8 mouse cellular contexts compared by ENCODE assay signal in the genomic region with DNA sequence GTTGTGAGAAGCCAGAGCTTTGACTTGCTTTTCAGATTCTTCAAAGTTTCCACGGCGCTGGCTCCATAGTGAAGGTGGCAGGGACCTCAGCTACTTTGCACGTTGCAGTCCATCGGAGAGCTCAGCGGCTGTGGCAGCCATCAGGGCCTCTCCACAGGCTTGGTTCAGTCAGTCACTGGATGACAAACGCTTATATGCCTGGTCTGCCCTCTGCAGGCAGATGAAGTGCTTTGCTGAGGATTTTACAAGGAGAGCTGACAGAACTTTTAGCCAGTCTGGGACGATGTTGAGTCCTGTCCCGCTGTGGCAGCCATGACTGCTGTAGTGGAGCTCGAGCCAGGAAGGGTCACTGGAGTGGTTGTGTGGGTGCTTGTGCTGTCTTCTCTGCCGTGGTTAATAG.
DNase-seq lines count a peak whose midpoint lies in the region; ATAC-seq lines count a peak whose summit lies in the region.

No protein-coding gene starts in this region.

- H3K4me3 ChIP-seq in limb, embryonic 11.5 days (ENCODE audit: low read depth, low read length): no peak overlapping the region
- H3K4me3 ChIP-seq in limb, embryonic 10.5 days: no peak overlapping the region

- H3K4me2 ChIP-seq in limb, embryonic 11.5 days (ENCODE audit: low read depth, severe bottlenecking): no peak overlapping the region

- no peaks in the 10 kb centered on the region for H3K4me1 ChIP-seq in limb, embryonic 11.5 days (ENCODE audit: control insufficient read depth, insufficient read depth, low read length)
- H3K4me1 ChIP-seq in limb, embryonic 10.5 days: no peaks in the 10 kb centered on the region

- H3K9me3 ChIP-seq in limb, embryonic 11.5 days (ENCODE audit: control insufficient read depth, low read length): no peaks in the 10 kb centered on the region
- H3K9me3 ChIP-seq in limb, embryonic 10.5 days (replicated peaks): no peaks in the 10 kb centered on the region

- no peaks in the 10 kb centered on the region for H3K27me3 ChIP-seq in limb, embryonic 11.5 days (ENCODE audit: control insufficient read depth, insufficient read depth, low read length)
- H3K27me3 ChIP-seq in limb, embryonic 10.5 days (ENCODE audit: low read depth, poor library complexity, severe bottlenecking): no peaks in the 10 kb centered on the region

- 71% methylated on average over 10 of the region's 10 CpGs for WGBS in limb, embryonic 11.5 days
- WGBS in limb, embryonic 10.5 days: 79% methylated on average over 10 of the region's 10 CpGs

- no peak for ATAC-seq in limb, embryonic 11.5 days (ENCODE audit: insufficient number of reproducible peaks, low FRiP score, low TSS enrichment, low read depth)

- no peak overlapping the region for H3K27ac ChIP-seq in limb, embryonic 11.5 days (replicated peaks; ENCODE audit: low read depth, low read length)
- H3K27ac ChIP-seq in limb, embryonic 10.5 days: no peak overlapping the region

- H3K9ac ChIP-seq in limb, embryonic 11.5 days (ENCODE audit: low read length): no peak overlapping the region

- peak; percentile 23 for DNase-seq in limb, embryonic 11.5 days (ENCODE audit: low spot score)
- no peak for DNase-seq in limb, embryonic 10.5 days (ENCODE audit: low spot score)
- peak; percentile 22 for DNase-seq in adipocyte (ENCODE audit: low spot score)
- DNase-seq in embryo, embryonic 11 days: peak; percentile 45
- peak; percentile 61 for DNase-seq in lung, postnatal 10 days
- no peak for DNase-seq in adrenal gland, adult 8-10 months
- no peak for DNase-seq in right cerebral cortex, adult 2 months (ENCODE audit: low spot score in 2 of 2)
- no peak for DNase-seq in frontal cortex, postnatal 25 days (ENCODE audit: low spot score in 2 of 2)

- peaks cover 11% of the 10 kb centered on the region for H3K36me3 ChIP-seq in limb, embryonic 11.5 days (ENCODE audit: control insufficient read depth, insufficient read depth, low read length)
- H3K36me3 ChIP-seq in limb, embryonic 10.5 days: peaks cover 87% of the 10 kb centered on the region

Comparison
In these comparisons a context has a peak if more than half of its experiments do, and no peak if none do; other contexts are left out.
1. DNase-seq: peak in limb, embryonic 11.5 days (single experiment), adipocyte (single experiment), embryo, embryonic 11 days (single experiment) and lung, postnatal 10 days (single experiment); none in limb, embryonic 10.5 days (single experiment), adrenal gland, adult 8-10 months (single experiment), right cerebral cortex, adult 2 months (0 of 2) and frontal cortex, postnatal 25 days (0 of 2).